Mouse (Mus musculus) kidney, embryonic 16.5 days (tissue): Measurements from ENCODE around the gene Ripor2. TPM values are rescaled to one million over a fixed set of nuclear protein-coding genes. Genes with fewer than 3 reads are reported as not detected.
A peak's percentile ranks its signal among the peaks of the same experiment; 100 is the strongest.

Experiments
- ATAC-seq: fragments of 200-750 bp; cut with Nextera tagmentation; 2 replicates; pipeline ENCODE4 v1.8.0; 2017; ENCODE audit warnings: moderate TSS enrichment; ENCODE audit not compliant: low FRiP score, low TSS enrichment
- H3K27ac ChIP-seq: fragments of 300-500 bp; sonication (generic); 2 replicates; pipeline ENCODE4 v1.5.1; 2014; ENCODE audit warnings: low read length
- H3K27me3 ChIP-seq: fragments of 300-500 bp; sonication (generic); 2 replicates; pipeline ENCODE4 v1.6.1; 2014; ENCODE audit warnings: low read length, control low read depth, mixed read lengths; ENCODE audit not compliant: insufficient read depth
- H3K36me3 ChIP-seq: fragments of 300-500 bp; sonication (generic); 2 replicates; pipeline ENCODE4 v1.6.1; 2014; ENCODE audit warnings: low read length, control low read depth, mixed read lengths; ENCODE audit not compliant: insufficient read depth
- H3K4me1 ChIP-seq: fragments of 300-500 bp; sonication (generic); 2 replicates; pipeline ENCODE4 v1.6.1; 2014; ENCODE audit warnings: low read length, control low read depth, mixed read lengths; ENCODE audit not compliant: insufficient read depth
- H3K4me2 ChIP-seq: fragments of 300-500 bp; sonication (generic); replicated peaks from 2 replicates; pipeline ENCODE4 v1.6.1; 2014; ENCODE audit warnings: low read depth, low read length
- H3K4me3 ChIP-seq: fragments of 300-500 bp; sonication (generic); 2 replicates; pipeline ENCODE4 v1.5.1; 2014; ENCODE audit warnings: mild to moderate bottlenecking, low read length
- H3K9ac ChIP-seq: fragments of 300-500 bp; sonication (generic); replicated peaks from 2 replicates; pipeline ENCODE4 v1.6.1; 2014; ENCODE audit warnings: low read length
- H3K9me3 ChIP-seq: fragments of 300-500 bp; sonication (generic); 2 replicates; pipeline ENCODE4 v1.6.1; 2016; ENCODE audit warnings: low read length, control low read depth
- WGBS: fragments of 180-500 bp; shearing (Covaris S2); extraction: QIAGEN DNeasy Blood & Tissue Kit; methylation state at CpG from one replicate; pipeline ENCODE4 v1.1.7; 2014; 5-methylcytosine and 5-hydroxymethylcytosine counted together
- polyA plus RNA-seq: library from polyadenylated mRNA; unstranded; fragments of >200 nt; fragmentation: Nextera tagmentation; extraction: Ambion mirVana; gene quantifications from 2 replicates; pipeline ENCODE4 v1.2.1, GENCODE M21; 2015

The Ripor2 gene
- polyA plus RNA-seq, 1 experiment from 2014 or later: 2.1 TPM

- H3K27me3 ChIP-seq: no peaks in the 10 kb centered on the region
- no peak overlapping the region for H3K4me2 ChIP-seq
- H3K9ac ChIP-seq: no peak overlapping the region
- WGBS: 77% methylated on average over 10 of the region's 10 CpGs
- H3K27ac ChIP-seq: no peak overlapping the region
- no peak for ATAC-seq
- H3K4me1 ChIP-seq: peaks cover 15% of the 10 kb centered on the region; the same call in 1 of the 2 replicates
- no peaks in the 10 kb centered on the region for H3K36me3 ChIP-seq
- H3K4me3 ChIP-seq: no peak overlapping the region
- H3K9me3 ChIP-seq: no peaks in the 10 kb centered on the region
Observed at GRCm38 (mm10) chr13:24613927-24614780, 32.2 kb downstream of the Ripor2 start.

DNA sequence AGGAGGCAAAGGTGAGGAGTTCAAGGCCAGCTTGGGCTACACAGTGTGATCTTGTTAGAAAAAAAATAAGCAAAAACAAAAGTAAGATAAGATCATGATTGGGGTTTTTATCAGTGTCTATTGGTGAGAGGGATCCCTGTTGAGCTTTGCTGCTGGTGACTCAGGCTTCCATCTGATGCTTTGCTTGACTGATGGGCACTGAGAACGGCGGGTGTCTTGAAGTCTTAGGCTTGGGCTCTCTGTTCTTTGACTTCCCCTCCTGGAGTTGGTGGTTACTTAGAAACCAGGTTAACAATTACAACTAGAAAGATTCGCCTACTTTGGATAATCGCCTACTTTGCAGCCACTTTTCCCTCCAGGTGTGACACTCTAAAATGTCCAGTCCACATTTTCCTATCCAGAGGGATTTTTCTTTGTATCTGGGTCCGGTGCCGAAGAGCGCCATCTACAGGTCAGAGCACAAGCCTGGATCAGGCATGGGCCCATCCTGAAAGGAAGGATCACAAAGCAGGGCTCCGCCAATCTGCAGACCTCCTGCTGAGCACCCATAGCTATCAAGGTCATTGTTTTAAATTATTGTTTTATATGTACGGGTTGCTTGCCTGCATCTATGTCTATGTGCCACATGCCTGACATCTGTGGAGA is 34.1 kb downstream of the Ripor2 start:
- Histone ChIP-seq H3K9ac (no peak overlapping the region), H3K27ac (no peak overlapping the region), H3K4me2 (no peak overlapping the region), H3K27me3 (no peaks in the 10 kb centered on the region), H3K36me3 (no peaks in the 10 kb centered on the region), H3K9me3 (no peaks in the 10 kb centered on the region), H3K4me1 (peaks cover 32% of the 10 kb centered on the region), H3K4me3 (no peak overlapping the region)
- ATAC-seq: no peak
- 69% methylated on average over 9 of the region's 9 CpGs for WGBS

- Histone ChIP-seq H3K4me3 (no peak overlapping the region), H3K4me1 (peaks cover 37% of the 10 kb centered on the region), H3K27ac (no peak overlapping the region), H3K27me3 (no peaks in the 10 kb centered on the region), H3K36me3 (no peaks in the 10 kb centered on the region), H3K4me2 (no peak overlapping the region), H3K9me3 (no peaks in the 10 kb centered on the region), H3K9ac (no peak overlapping the region)
- WGBS: 91% methylated on average over 8 of the region's 8 CpGs
- ATAC-seq: no peak
Observed at GRCm38 (mm10) chr13:24616645-24617044, 34.7 kb downstream of the Ripor2 start.

- H3K9me3 ChIP-seq: no peaks in the 10 kb centered on the region
- peaks cover 37% of the 10 kb centered on the region for H3K4me1 ChIP-seq
- no peak overlapping the region for H3K4me3 ChIP-seq
- peak overlapping the region; percentile 49; the same call in 1 of the 2 replicates for H3K27ac ChIP-seq
- no peak overlapping the region for H3K4me2 ChIP-seq
- WGBS: 54% methylated on average over 6 of the region's 6 CpGs
- H3K9ac ChIP-seq: no peak overlapping the region
- H3K36me3 ChIP-seq: no peaks in the 10 kb centered on the region
- no peaks in the 10 kb centered on the region for H3K27me3 ChIP-seq
- ATAC-seq: no peak
Observed at GRCm38 (mm10) chr13:24617076-24617798, 35.2 kb downstream of the Ripor2 start.

GRCm38 (mm10) chr13:24617799-24618130 is 35.8 kb downstream of the Ripor2 start:
- WGBS: 32% methylated on average over 2 of the region's 2 CpGs
- H3K27me3 ChIP-seq: no peaks in the 10 kb centered on the region
- ATAC-seq: no peak
- H3K4me3 ChIP-seq: no peak overlapping the region
- no peak overlapping the region for H3K9ac ChIP-seq
- H3K36me3 ChIP-seq: no peaks in the 10 kb centered on the region
- peaks cover 37% of the 10 kb centered on the region for H3K4me1 ChIP-seq
- peak overlapping the region; percentile 49; the same call in 1 of the 2 replicates for H3K27ac ChIP-seq
- H3K9me3 ChIP-seq: no peaks in the 10 kb centered on the region
- H3K4me2 ChIP-seq: no peak overlapping the region

DNA sequence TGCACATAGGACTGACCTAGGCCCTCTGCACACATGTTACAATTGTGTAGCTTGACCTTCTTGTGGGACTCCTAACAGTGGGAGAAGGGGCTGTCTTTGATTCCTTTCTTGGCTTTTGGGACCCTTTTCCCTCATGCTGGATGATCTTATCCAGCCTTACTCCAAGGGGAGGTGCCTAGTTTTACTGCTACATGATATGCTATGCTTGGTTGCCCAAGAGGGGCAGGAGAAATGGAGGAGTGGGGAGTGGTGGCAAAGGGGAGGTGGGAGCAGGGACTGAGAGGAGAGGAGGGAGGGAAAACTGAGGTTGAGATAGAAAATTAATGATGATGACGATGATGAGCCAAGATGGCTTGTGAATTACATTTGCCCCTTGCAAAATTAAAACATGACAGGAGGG is 37.7 kb downstream of the Ripor2 start:
- WGBS: 41% methylated on average over 1 of the region's 1 CpGs
- peaks cover 37% of the 10 kb centered on the region for H3K4me1 ChIP-seq
- no peak overlapping the region for H3K4me3 ChIP-seq
- peak; percentile 64; the same call in 1 of the 2 replicates for ATAC-seq
- peak overlapping the region; percentile 71 for H3K27ac ChIP-seq
- no peaks in the 10 kb centered on the region for H3K36me3 ChIP-seq
- no peaks in the 10 kb centered on the region for H3K9me3 ChIP-seq
- no peak overlapping the region for H3K9ac ChIP-seq
- no peaks in the 10 kb centered on the region for H3K27me3 ChIP-seq
- no peak overlapping the region for H3K4me2 ChIP-seq

DNA sequence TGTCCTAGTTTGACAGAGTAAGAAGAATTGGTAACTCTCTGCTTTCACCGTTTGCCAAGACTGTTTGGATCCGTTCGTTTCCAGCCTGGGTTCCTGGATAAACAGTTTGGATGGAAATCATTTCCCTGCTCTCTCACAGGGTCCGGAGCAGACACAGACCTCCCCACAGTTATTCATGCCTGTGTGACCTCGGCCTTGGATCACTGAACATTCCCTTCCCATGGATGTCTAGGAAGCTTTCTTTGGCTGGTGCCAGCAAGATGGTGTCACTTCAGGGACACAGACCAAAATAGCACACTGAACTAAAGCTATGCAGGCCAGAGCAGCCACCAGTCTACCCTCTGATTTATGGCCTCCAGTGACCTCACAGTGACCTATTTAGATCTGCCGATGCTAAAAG is 38.5 kb downstream of the Ripor2 start:
- Histone ChIP-seq H3K27me3 (no peaks in the 10 kb centered on the region), H3K9ac (no peak overlapping the region), H3K36me3 (no peaks in the 10 kb centered on the region), H3K4me3 (no peak overlapping the region), H3K27ac (peak overlapping the region; percentile 71), H3K4me1 (peaks cover 37% of the 10 kb centered on the region), H3K9me3 (no peaks in the 10 kb centered on the region), H3K4me2 (no peak overlapping the region)
- ATAC-seq: peak; percentile 91
- WGBS: 6% methylated on average over 6 of the region's 6 CpGs

DNA sequence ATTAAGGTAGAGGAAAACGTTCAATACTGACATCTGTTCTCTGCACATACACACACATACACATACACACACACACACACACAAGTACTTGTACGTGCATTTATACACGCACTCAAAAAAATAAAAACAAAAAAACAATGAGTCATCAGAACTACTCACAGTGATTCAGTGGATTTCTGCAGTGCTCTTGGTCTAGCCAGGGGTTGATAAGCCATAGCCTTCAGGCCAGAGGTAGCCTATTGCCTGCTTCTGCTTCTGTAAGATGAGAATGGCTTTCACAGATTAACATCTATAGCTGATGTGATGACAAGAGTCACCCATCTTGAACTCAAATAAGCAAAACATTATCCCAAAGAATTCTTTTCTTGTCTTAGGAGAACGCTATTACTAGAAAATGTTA is 41.6 kb downstream of the Ripor2 start:
- Histone ChIP-seq H3K4me1 (peaks cover 22% of the 10 kb centered on the region), H3K4me3 (no peak overlapping the region), H3K27ac (no peak overlapping the region), H3K36me3 (no peaks in the 10 kb centered on the region), H3K9me3 (no peaks in the 10 kb centered on the region), H3K4me2 (no peak overlapping the region), H3K9ac (no peak overlapping the region), H3K27me3 (no peaks in the 10 kb centered on the region)
- ATAC-seq: no peak
- WGBS: 75% methylated on average over 4 of the region's 4 CpGs

DNA sequence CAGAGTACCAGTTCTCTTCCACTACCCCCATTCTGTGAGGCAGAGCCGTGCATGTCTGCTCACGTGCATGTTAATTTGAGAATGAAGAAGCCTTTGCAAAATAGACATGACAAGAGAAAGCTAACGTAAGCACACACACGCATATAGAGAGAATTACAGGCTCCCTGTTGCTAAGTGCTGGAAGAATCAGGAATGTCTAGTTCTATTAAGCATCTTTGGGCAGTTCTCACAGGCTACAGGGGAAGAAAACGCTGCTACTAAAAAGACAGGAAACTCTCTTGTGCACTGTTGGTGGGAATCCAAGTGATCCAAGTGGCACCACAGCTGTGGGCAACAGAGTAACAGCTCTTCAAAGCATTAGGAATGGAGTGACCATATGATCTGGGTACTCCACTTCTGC is 43.1 kb downstream of the Ripor2 start:
- no peaks in the 10 kb centered on the region for H3K9me3 ChIP-seq
- H3K36me3 ChIP-seq: no peaks in the 10 kb centered on the region
- ATAC-seq: no peak
- no peak overlapping the region for H3K4me3 ChIP-seq
- H3K4me1 ChIP-seq: peaks cover 13% of the 10 kb centered on the region
- no peak overlapping the region for H3K9ac ChIP-seq
- no peaks in the 10 kb centered on the region for H3K27me3 ChIP-seq
- 85% methylated on average over 5 of the region's 5 CpGs for WGBS
- H3K4me2 ChIP-seq: no peak overlapping the region
- no peak overlapping the region for H3K27ac ChIP-seq
